ENCODE assay signal across 28 mouse cellular contexts in the genomic region with DNA sequence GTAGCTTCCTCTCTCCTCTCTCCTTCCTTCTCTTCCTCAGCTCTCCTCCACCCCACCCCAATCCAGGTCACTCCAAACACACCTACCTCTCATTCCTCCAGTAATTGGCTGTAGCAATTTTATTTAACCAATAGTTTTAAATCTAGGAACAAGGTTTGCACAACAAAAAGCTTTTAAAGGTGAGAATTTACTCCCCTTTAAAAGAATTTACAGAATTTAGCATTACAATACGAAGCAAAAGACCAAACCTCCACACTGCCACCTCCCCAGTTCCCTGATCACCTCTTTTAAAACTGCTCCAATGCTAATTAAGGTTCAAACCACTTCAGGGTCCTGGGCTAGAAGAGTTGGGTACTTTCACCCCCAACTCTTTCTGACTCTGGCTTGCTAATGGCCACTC. TPM values are rescaled to one million over a fixed set of nuclear protein-coding genes. Genes with fewer than 3 reads are reported as not detected.
"Had no signal": no experiment of that assay in that cellular context is flagged by ENCODE, and none has a peak within 500 bp of the region (broad histone marks: within the 10 kb centered on the region; RNA-seq: fewer than 3 reads in every experiment).

No protein-coding gene starts in this region.

- H3K36me3 ChIP-seq: heart, embryonic 13.5 days; heart, embryonic 15.5 days; hindbrain, embryonic 13.5 days; hindbrain, embryonic 15.5 days; limb, embryonic 13.5 days; limb, embryonic 15.5 days; liver, embryonic 12.5 days had no signal

- H3K27me3 ChIP-seq: heart, embryonic 13.5 days; heart, embryonic 15.5 days; hindbrain, embryonic 13.5 days; hindbrain, embryonic 15.5 days; limb, embryonic 13.5 days; limb, embryonic 15.5 days had no signal

- H3K27ac ChIP-seq: gastrocnemius, adult 2 months; heart, embryonic 13.5 days; heart, embryonic 15.5 days; hindbrain, embryonic 13.5 days; hindbrain, embryonic 15.5 days; hindbrain, postnatal 0 days; layer of hippocampus, adult 2 months; limb, embryonic 13.5 days; limb, embryonic 15.5 days; liver, embryonic 12.5 days; liver, embryonic 14.5 days had no signal

- H3K9ac ChIP-seq: heart, embryonic 13.5 days; heart, embryonic 15.5 days; hindbrain, embryonic 13.5 days; hindbrain, embryonic 15.5 days; limb, embryonic 13.5 days; limb, embryonic 15.5 days; liver, embryonic 12.5 days; liver, embryonic 14.5 days had no signal

- ATAC-seq: hindbrain, postnatal 0 days; intestine, postnatal 0 days; liver, embryonic 12.5 days had no signal

- H3K4me1 ChIP-seq: hindbrain, embryonic 13.5 days; hindbrain, embryonic 15.5 days; limb, embryonic 13.5 days; limb, embryonic 15.5 days; liver, embryonic 12.5 days had no signal

- H3K4me3 ChIP-seq: gastrocnemius, adult 2 months; heart, embryonic 13.5 days; heart, embryonic 15.5 days; hindbrain, embryonic 13.5 days; hindbrain, embryonic 15.5 days; layer of hippocampus, adult 2 months; limb, embryonic 13.5 days; limb, embryonic 15.5 days; liver, embryonic 12.5 days had no signal

- H3K9me3 ChIP-seq: heart, embryonic 13.5 days; heart, embryonic 15.5 days; hindbrain, embryonic 13.5 days; hindbrain, embryonic 15.5 days; limb, embryonic 13.5 days; limb, embryonic 15.5 days; liver, embryonic 12.5 days had no signal

- DNase-seq: gastrocnemius, adult 2 months; gastrocnemius, postnatal 10 days; gastrocnemius, postnatal 25 days; heart, adult 18-20 months; heart, postnatal 14 days; heart, postnatal 36 days; kidney, adult 18-20 months; kidney, adult 8-10 months; kidney, postnatal 10 days; kidney, postnatal 25 days; kidney, postnatal 4 days; left cerebral cortex, postnatal 4 days had no signal

RNA-seq across cellular contexts. Expression of a gene that starts 26.9 kb away (rescaled TPM):
- total RNA-seq: granulocyte monocyte progenitor cell, adult 5-6 weeks; hematopoietic stem cell, adult 5-6 weeks; layer of hippocampus, adult 2 months; layer of hippocampus, postnatal 10 days; layer of hippocampus, postnatal 25 days had no signal
- polyA plus RNA-seq: hindbrain, embryonic 11.5 days; hindbrain, embryonic 13.5 days; hindbrain, embryonic 15.5 days had no signal
